Mouse (Mus musculus) T-helper 1 cell (primary cell): ENCODE results near the gene Tdrd9.
"Not testable (repeated sequence)": the region's sequence is repeated elsewhere in the genome, so short reads cannot be mapped to it uniquely, and the experiment has no call there.

Source experiments
- in situ Hi-C: fragments of 300-600 bp; cut with MboI, MseI; formaldehyde crosslinking; loops from one replicate; pipeline ENCODE4 v1.15.1; 2025; ENCODE audit warnings: high pct_unique_total_duplicates

Gene Tdrd9

GRCm38 (mm10) chr12:111971231-111971686, at the start of gene Tdrd9:
TSS of gene Tdrd9 (plus strand) at chr12:111971559.
- in situ Hi-C loops, result no loop called here

DNA sequence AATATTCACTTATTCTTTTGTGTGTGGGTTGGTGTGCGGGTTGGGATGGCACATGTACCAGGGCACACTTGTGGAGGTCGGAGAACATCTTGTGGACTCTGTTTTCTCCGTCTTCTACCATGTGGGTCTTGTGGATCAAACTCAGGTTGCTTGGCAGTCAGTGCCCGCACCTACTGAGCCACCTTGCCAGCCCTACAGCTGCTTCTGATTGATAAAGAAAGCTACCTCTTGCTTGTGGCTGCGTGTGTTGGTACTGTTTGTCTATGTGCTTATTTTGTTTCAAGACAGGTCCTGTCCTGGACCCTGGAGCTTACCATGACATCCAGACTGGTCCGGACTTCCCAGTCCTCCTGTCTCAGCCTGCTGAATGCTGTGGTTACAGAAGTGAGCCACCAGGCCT, 48.2 kb upstream of the Tdrd9 start:
- in situ Hi-C loops, result no loop called here

DNA sequence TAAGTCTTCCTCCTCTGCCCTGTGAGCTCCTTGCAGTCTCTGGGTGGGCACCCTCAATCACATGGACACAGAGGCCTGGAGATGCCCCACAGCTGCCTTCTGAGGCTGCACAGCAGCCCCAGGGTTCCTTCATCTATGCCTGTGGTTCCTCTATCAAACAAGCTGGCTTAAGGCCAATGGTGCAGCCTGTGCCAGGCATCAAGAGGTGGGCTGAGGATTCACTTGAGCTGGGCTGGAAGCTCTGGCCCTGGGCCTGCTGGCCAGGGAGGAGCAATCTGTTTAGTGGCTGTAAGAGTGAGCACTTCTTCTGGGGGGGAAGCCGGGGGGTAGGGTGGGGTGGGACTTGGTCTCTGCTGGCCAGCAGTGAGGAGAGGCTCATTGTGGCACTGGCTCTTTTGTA, 44.0 kb upstream of the Tdrd9 start:
- in situ Hi-C loops, result no loop called here

GRCm38 (mm10) chr12:111928411-111928966, 42.9 kb upstream of the Tdrd9 start:
- in situ Hi-C loops, result no loop called here

DNA sequence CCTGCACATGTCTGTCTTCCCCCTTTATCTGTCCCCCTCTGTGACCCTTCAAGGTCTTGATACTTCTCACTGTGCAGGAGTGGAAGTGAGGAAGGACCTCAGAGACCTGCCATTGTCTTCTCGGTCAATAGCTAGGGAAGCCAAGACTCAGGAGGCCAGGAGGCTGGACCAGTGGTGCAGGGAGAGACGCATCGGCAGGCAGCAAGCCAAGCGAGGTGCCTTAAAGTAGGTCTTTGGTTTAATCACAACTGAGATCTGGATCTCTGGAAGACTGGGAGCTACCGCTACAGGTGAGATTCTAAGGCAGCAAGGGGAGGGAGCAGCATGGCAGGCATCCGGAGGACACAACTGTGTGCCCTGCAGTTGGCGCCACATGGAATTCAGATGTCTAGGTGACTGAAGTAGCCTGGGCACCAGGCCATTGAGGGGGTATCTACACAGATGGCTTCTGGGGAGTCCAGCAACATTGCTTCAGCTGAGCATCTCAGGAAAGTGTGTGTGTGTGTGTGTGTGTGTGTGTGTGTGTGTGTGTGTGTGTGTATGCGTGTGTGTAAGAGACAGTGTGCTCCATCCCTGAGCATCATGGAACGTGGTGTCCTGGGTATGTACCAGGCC, 39.8 kb upstream of the Tdrd9 start:
- in situ Hi-C loops, result no loop called here

DNA sequence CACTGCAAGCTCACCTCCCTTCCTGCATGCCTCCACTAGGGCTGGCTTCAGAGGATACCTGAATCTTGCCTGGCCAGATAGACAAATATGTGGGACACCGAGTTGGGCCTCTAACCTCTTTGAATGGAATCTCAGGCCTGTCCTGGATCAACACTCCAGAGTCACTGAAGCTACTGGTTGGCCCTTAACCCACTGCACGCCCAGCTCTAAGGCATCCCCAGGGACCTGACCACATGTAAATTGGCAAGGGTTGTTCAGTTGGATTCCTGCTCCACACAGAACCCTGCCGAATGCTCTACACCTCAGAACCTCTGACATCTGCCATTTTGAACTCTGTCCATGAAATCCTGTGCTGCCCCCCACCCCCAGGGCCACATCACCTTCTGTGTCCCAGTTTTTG, 38.8 kb upstream of the Tdrd9 start:
- in situ Hi-C loops, result no loop called here

- in situ Hi-C loops, result no loop called here
Measured at GRCm38 (mm10) chr12:111933032-111933704, 38.2 kb upstream of the Tdrd9 start.

DNA sequence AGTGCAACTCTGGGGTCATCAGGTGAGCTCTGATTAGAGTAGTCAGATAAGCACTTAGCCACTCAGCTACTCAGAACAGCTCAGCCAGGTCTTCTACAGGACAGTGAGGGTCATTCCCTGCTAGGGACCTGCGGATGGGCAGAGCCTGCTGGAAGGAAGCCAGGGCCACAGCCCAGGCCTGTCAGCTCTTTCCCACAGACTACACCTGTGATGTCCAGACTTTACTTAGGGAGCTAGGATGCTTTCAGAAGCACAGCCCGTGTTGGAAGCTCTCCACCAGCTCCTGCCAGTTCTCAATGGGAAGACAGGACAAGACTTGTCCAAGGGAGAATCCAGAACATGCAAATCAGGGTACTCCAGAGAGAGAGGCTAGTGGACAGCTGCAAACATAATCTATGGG, 37.4 kb upstream of the Tdrd9 start:
- in situ Hi-C loops, result no loop called here

DNA sequence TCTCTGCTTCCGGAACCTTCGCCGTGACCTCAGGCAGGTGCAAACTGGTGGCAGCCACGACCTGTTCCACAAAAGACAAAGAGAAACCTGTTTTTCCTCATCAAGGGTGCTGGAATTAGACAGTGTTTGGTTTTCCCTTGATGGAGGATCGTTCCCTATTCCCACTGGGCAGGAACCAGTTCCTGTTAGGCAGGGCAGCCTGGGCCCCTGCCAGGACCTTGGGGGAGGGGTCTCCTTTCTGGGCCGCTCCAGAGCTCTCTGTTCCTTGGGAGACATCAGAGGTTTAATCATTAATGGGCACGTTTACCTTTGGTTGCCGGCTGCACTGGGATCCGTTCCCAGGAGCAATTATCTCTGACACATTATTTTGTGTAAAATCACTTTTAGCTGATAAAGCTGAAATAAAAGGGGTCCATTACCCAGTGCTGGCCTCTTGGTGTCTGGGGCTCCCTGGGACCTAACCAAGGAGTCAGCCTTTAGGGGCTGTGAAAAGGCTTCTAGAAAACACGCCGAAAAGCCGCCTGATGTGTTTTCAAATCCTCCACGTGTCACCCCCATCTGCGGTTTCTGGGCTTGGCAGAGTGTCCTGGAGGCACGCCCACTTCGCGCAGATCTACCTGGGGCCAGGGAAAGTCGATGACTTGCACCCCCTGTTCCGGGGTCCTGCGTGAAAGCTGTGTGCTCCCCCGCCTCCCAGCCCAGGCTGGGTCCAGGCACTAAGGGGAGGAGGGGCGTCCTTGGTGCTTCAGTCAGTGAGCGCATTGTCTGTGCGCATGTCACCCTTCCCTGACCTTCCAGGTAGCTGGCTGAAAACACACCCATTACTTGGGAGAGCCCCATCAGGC, 34.4 kb upstream of the Tdrd9 start:
- in situ Hi-C loops, result no loop called here

DNA sequence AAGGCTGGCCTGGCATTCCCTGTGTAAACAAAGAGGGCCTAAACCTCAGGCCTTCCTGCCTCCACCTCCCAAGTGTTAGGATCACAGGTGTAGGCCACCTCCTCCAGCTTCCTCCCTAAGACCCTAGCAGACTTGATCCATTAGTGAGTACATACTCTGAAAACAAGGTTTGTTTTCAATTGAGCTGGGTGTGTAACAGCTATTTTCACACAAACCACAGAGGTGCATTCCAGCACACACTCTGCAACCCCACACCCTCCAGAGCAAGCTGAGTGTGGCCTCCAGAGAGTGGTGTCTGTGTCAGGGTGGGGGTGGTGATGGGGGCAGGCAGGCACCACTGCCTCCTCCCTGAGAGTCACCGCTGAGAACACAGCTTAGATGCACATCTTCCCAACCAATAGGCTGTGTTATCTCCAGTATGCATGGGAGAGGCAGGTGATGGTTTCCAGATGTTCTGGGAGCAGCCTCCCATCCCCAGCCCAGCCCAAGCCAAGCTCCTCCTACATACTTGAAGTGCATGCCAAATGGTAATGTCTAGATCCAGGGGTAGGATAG, 32.7 kb upstream of the Tdrd9 start:
- in situ Hi-C loops, result no loop called here

- in situ Hi-C loops, result no loop called here
Measured at GRCm38 (mm10) chr12:111943421-111944064, 27.8 kb upstream of the Tdrd9 start.

GRCm38 (mm10) chr12:111944065-111944987, 27.0 kb upstream of the Tdrd9 start:
- in situ Hi-C loops, result not testable (repeated sequence)

DNA sequence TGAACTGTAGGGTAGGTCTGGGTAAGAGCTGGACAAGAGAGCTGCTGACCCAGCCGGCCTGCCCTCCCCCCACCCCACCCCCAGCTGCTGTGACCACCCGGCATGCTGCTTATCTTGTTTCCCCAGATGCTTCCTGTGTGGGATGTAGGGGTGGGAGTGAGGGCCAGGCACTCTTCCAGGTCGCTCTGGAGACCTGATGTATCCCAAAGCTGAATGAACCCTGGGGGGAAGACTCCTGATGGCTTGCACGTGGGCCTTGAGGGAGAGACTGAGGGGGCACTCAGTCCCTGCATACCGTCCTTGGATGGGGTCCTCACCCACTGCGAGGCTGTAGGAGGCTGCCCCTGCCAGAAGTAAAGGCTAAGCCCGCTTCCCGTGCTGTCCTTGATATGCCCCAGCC, 26.2 kb upstream of the Tdrd9 start:
- in situ Hi-C loops, result no loop called here

GRCm38 (mm10) chr12:111945765-111946655, 25.3 kb upstream of the Tdrd9 start:
- in situ Hi-C loops, result not testable (repeated sequence)

- in situ Hi-C loops, result no loop called here
Measured at GRCm38 (mm10) chr12:111946716-111947115, 24.6 kb upstream of the Tdrd9 start.

DNA sequence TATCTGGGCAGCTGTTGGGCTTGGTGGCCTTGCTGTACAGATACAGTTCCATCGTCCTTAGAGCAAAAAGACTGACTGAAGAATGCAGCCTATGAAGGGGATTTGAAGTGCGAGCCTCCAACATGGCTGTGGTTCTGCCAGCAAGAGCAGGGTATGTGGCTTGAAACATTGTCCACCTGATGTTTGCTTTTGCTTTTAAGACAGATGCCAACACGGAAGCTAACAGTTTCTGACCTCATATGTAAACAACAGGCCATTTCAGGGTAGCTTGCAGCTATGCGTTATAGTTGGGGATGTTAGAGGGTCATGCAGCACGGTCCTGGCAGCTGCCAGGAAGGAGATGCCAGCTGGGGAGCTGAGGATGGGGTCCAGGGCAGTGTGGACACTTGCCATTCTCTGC, 20.9 kb upstream of the Tdrd9 start:
- in situ Hi-C loops, result loop anchor here (5.0 to 10.0 kb wide), 2 partner anchors 73 to 636 kb away; no protein-coding TSS in a partner anchor

GRCm38 (mm10) chr12:111951701-111952100, 19.7 kb upstream of the Tdrd9 start:
- in situ Hi-C loops, result loop anchor here (5.0 to 10.0 kb wide), 2 partner anchors 74 to 637 kb away; no protein-coding TSS in a partner anchor

DNA sequence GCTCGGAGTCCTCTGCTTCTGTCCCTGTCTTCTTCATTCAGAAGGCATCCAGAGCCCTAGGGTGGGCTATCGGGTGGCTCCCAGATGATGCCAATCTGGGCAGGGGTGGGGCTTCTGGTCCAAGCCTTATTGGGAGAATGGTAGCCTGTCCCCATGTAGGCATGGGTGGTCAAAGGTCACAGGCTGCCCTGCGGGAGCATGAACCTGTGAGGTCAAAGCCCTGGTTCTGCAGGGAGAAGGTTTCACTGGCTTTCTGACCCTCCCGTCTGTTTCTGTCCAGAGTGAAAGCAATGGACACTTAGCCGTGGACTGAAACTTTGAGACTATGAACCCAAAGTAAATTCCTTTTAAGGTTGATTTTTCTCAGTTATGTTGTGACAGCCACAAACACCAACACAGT, 15.2 kb upstream of the Tdrd9 start:
- in situ Hi-C loops, result loop anchor here (10.0 kb wide), 1 partner anchor 641 kb away; no protein-coding TSS in a partner anchor
